ENCODE assay signal across 8 mouse cellular contexts in the genomic region with DNA sequence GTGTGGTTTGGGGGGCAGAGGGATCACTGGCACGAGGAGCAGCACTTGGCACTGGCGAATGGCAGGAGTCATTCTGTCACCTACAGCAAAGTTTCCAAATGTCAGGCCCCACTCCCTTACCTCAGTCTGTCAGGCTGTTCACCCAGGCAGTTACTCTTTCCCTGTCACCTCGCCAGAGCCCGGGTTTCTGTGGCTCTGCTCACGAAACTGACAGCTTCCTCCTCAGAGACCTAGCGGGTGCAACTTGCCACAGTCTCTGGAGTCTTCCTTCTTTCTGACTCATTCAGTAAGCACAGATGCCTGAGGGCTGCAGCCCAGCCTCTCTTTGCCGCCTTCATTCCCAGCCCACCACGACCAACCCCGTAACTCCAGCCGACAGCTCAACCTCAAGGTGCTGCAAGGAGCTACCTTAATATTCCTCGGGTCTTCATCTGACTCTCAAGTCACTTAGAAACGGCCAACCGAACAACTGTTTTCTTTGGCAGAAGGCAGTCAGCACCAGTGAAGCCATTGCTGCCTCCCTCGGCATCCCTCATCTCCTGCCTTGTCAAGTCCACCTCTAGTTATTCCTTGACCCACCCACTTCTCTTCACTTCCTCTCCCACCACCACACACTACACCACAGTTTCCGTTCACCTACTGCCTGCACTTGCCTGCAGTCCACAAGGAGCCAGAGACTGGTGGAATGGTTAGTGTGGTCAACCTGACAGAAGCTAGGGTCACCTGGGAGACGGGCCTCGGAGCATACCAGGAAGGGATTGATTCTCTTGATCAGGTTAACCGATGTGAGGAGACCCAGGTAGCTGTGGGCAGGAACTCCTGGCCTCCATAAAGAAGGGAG. TPM values are rescaled to one million over a fixed set of nuclear protein-coding genes. Genes with fewer than 3 reads are reported as not detected.
DNase-seq lines count a peak whose midpoint lies in the region; ATAC-seq and TF ChIP-seq lines count a peak whose summit lies in the region.

No protein-coding gene starts in this region.

- peak; percentile 36 for ATAC-seq in CD4-positive, CD25-positive, alpha-beta regulatory T cell, adult 4 months

- TF ChIP-seq POLR2A in embryonic fibroblast, embryonic 13.5 days (IDR thresholded peaks at IDR 0.05; ENCODE audit: low read depth, low read length): peak; percentile 44
- no peak for TF ChIP-seq POLR2A in spleen, adult 2 months (IDR thresholded peaks at IDR 0.05; ENCODE audit: low read depth, low read length)

- peak overlapping the region; percentile 89 for H3K4me3 ChIP-seq in gastrocnemius, adult 2 months
- H3K4me3 ChIP-seq in embryonic fibroblast, embryonic 13.5 days (ENCODE audit: insufficient read depth, low read length): peak overlapping the region; percentile 78
- H3K4me3 ChIP-seq in macrophage (ENCODE audit: inconsistent target): peak overlapping the region; percentile 70
- H3K4me3 ChIP-seq in spleen, adult 2 months (ENCODE audit: extremely low read depth, insufficient read depth, insufficient read length): peak overlapping the region; percentile 81

- H3K36me3 ChIP-seq in macrophage (ENCODE audit: inconsistent target): peaks cover 38% of the 10 kb centered on the region
- peaks cover 17% of the 10 kb centered on the region for H3K36me3 ChIP-seq in spleen, adult 2 months (ENCODE audit: control insufficient read depth, insufficient read depth, low read length)

- H3K27ac ChIP-seq in gastrocnemius, adult 2 months: peak overlapping the region; percentile 87
- H3K27ac ChIP-seq in embryonic fibroblast, embryonic 13.5 days (ENCODE audit: insufficient read depth, low read length): 0 out of 2 replicates have a peak overlapping the region, but pooled peaks have one; percentile 35
- H3K27ac ChIP-seq in macrophage: peak overlapping the region; percentile 75
- peak overlapping the region; percentile 82 for H3K27ac ChIP-seq in spleen, adult 2 months (ENCODE audit: insufficient read depth, low read length)

- intact Hi-C loops in gastrocnemius, adult 2 months (cut with DNase I): loop anchor here (2.0 kb wide), 1 partner anchor 40 kb away; the partner anchor contains the start of gene Elmo2

- WGBS in macrophage (ENCODE audit: missing documents): 2% methylated on average over 18 of the region's 18 CpGs
- 8% methylated on average over 18 of the region's 18 CpGs for WGBS in spleen, adult 2 months

- no peak for TF ChIP-seq CTCF in gastrocnemius, adult 2 months (IDR thresholded peaks at IDR 0.05)
- no peak for TF ChIP-seq CTCF in embryonic fibroblast, embryonic 13.5 days (IDR thresholded peaks at IDR 0.05; ENCODE audit: borderline replicate concordance, insufficient read depth, low read length)
- no peak for TF ChIP-seq CTCF in spleen, adult 2 months (IDR thresholded peaks at IDR 0.05; ENCODE audit: extremely low read depth, insufficient read depth, insufficient read length, insufficient replicate concordance)

- H3K27me3 ChIP-seq in spleen, adult 2 months (ENCODE audit: control insufficient read depth, insufficient read depth, low read length): no peaks in the 10 kb centered on the region

- H3K79me2 ChIP-seq in macrophage (ENCODE audit: inconsistent target): peaks cover 33% of the 10 kb centered on the region

- H3K4me1 ChIP-seq in embryonic fibroblast, embryonic 13.5 days (ENCODE audit: control insufficient read depth, insufficient read depth, low read length): 0 out of 2 replicates have a peak, but pooled peaks cover 5% of the 10 kb centered on the region
- peaks cover 3% of the 10 kb centered on the region; the same call in 1 of the 2 replicates for H3K4me1 ChIP-seq in spleen, adult 2 months (ENCODE audit: control insufficient read depth, insufficient read depth, insufficient read length)

- DNase-seq in gastrocnemius, adult 2 months: no peak
- no peak for DNase-seq in gastrocnemius, postnatal 25 days
- peak; percentile 74 for DNase-seq in layer of hippocampus, adult 9-11 months
- DNase-seq in spleen, adult 2 months (ENCODE audit: low read depth in 1 of 2, low spot score in 2 of 2): peak; percentile 18 to 51
- DNase-seq in embryo, embryonic 9.5 days (ENCODE audit: extremely low spot score): no peak

RNA-seq across cellular contexts. Expression of gene Slc35c2, which starts 1.1 kb away (rescaled TPM):
- 10 to 100 TPM; 19.6 to 20.6 TPM for total RNA-seq in gastrocnemius, adult 2 months (2021)
- 10 to 100 TPM; 16.0 to 17.0 TPM for total RNA-seq in gastrocnemius, postnatal 25 days (2021)
- polyA plus RNA-seq in CD4-positive, CD25-positive, alpha-beta regulatory T cell, adult 4 months (2017; shearing (Covaris generic)): 10 to 100 TPM; 39.2 to 59.8 TPM
- polyA plus RNA-seq in embryonic fibroblast, embryonic 13.5 days (2011; ENCODE audit: insufficient read length, low read depth, missing spikeins): 35.8 and 40.8 TPM in 2 replicates
- 10 to 100 TPM in 15 of 26 experiments, 1 to 10 TPM in 11; 2.0 to 34.1 (median 12.3) TPM for total RNA-seq in macrophage (2018; cell fraction: chromatin; rRNA removed)
- total RNA-seq in macrophage (2018; cell fraction: cytosol; rRNA removed): 10 to 100 TPM; 28.8 to 52.4 (median 40.9) TPM
- total RNA-seq in macrophage (2018; cell fraction: nucleus; rRNA removed): 10 to 100 TPM in 24 of 26 experiments, 1 to 10 TPM in 2; 4.9 to 57.3 (median 27.0) TPM
- polyA plus RNA-seq in macrophage (2018): 29.3 to 58.1 TPM (median 53.2 TPM) in 3 replicates
- polyA plus RNA-seq in spleen, adult 2 months (2012; rRNA removed): 77.7 and 99.2 TPM in 2 replicates

RNA-seq across cellular contexts. Expression of gene Elmo2, which starts 39.7 kb away (rescaled TPM):
- total RNA-seq in gastrocnemius, adult 2 months (2021): 10 to 100 TPM; 12.8 to 15.0 TPM
- 10 to 100 TPM; 12.7 to 13.4 TPM for total RNA-seq in gastrocnemius, postnatal 25 days (2021)
- 10 to 100 TPM; 37.2 to 65.4 TPM for polyA plus RNA-seq in CD4-positive, CD25-positive, alpha-beta regulatory T cell, adult 4 months (2017; shearing (Covaris generic))
- 57.5 and 66.3 TPM in 2 replicates for polyA plus RNA-seq in embryonic fibroblast, embryonic 13.5 days (2011; ENCODE audit: insufficient read length, low read depth, missing spikeins)
- total RNA-seq in macrophage (2018; cell fraction: chromatin; rRNA removed): 100 to 1,000 TPM in 1 of 26 experiments, 10 to 100 TPM in 22, 1 to 10 TPM in 3; 7.7 to 100 (median 40.4) TPM
- 10 to 100 TPM; 15.4 to 40.7 (median 27.7) TPM for total RNA-seq in macrophage (2018; cell fraction: cytosol; rRNA removed)
- 10 to 100 TPM; 11.9 to 74.8 (median 32.5) TPM for total RNA-seq in macrophage (2018; cell fraction: nucleus; rRNA removed)
- 29.3 to 43.5 TPM (median 39.1 TPM) in 3 replicates for polyA plus RNA-seq in macrophage (2018)
- 62.3 and 91.0 TPM in 2 replicates for polyA plus RNA-seq in spleen, adult 2 months (2012; rRNA removed)

RNA-seq across cellular contexts. Expression of gene Cdh22, which starts 51.9 kb away (rescaled TPM):
- under 1 TPM; 0.36 to 0.64 TPM for total RNA-seq in gastrocnemius, adult 2 months (2021)
- total RNA-seq in gastrocnemius, postnatal 25 days (2021): under 1 TPM; 0.08 to 0.18 TPM
- polyA plus RNA-seq in CD4-positive, CD25-positive, alpha-beta regulatory T cell, adult 4 months (2017; shearing (Covaris generic)): not detected
- polyA plus RNA-seq in embryonic fibroblast, embryonic 13.5 days (2011; ENCODE audit: insufficient read length, low read depth, missing spikeins): not detected in 2 replicates
- not detected for total RNA-seq in macrophage (2018; cell fraction: chromatin; rRNA removed)
- total RNA-seq in macrophage (2018; cell fraction: cytosol; rRNA removed): under 1 TPM in 6 of 26 experiments, not detected in 20; 0.06 to 0.14 (median 0.07) TPM
- under 1 TPM in 3 of 26 experiments, not detected in 23; 0.15 to 0.59 (median 0.20) TPM for total RNA-seq in macrophage (2018; cell fraction: nucleus; rRNA removed)
- polyA plus RNA-seq in macrophage (2018): not detected in 3 replicates
- polyA plus RNA-seq in spleen, adult 2 months (2012; rRNA removed): 1.3 and 1.6 TPM in 2 replicates

Comparison
In these comparisons a context has a peak if more than half of its experiments do, and no peak if none do; other contexts are left out.
1. DNase-seq: peak in layer of hippocampus, adult 9-11 months (single experiment) and spleen, adult 2 months (2 of 2); none in gastrocnemius, adult 2 months (single experiment), gastrocnemius, postnatal 25 days (single experiment) and embryo, embryonic 9.5 days (single experiment).
2. H3K27ac ChIP-seq: peak in every context shown above with its lines; median percentile 87 in gastrocnemius, adult 2 months; 82 in spleen, adult 2 months; 75 in macrophage; 35 in embryonic fibroblast, embryonic 13.5 days.
3. Peak in every context shown above with its lines, with median percentiles within 50 percentile points of each other: H3K4me3 ChIP-seq.